Mouse (Mus musculus) right cerebral cortex, adult 2 months (tissue): Measurements from ENCODE around the gene Limd2.
"Not testable (repeated sequence)": the region's sequence is repeated elsewhere in the genome, so short reads cannot be mapped to it uniquely, and the experiment has no call there.

ENCODE experiments used
- DNase-seq, 2 experiments: peaks; one replicate each; pipeline ENCODE4 v3.0.0; 2021 to 2022; ENCODE audit warnings: low spot score in 2 of 2

The Limd2 gene

DNA sequence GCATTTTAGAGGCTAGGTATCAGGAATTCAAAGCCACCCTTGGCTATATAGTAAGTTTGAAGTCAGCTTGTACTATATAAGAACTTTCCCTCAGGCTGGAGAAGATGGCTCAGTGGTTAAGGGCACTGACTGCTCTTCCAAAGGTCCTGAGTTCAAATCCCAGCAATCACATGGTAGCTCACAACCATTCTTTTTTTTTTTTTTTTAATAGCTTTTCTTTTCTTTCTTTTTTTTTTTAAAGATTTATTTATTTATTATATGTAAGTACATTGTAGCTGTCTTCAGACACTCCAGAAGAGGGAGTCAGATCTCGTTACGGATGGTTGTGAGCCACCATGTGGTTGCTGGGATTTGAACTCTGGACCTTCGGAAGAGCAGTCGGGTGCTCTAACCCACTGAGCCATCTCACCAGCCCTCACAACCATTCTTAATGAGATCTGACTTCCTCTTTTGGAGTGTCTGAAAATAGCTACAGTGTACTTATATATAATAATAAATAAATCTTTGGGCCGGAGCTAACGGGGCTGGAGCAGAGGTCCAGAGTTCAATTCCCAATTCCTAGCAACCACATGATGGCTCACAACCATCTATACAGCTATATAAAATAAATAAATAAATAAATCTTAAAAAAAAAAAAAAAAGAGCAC lies 33.8 kb downstream of the Limd2 start:
- not testable (repeated sequence) for DNase-seq

DNA sequence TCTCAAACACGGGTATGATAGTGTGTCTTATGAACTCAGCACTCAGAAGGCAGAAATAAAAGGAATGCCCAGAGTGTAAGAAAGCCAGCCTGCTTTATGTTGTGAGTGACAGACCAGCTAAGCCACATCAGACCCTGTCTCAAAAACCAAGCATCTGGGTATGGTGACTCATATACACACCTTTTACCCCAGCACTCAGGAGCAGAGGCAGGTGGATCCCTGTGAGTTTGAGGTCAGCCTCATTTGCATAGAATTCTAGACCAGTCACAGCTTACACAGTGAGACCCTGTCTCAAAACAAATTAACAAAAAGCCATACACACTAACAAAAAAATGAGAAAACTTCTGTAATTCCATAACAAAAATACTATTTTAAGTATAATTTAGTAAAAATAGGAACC lies 34.8 kb downstream of the Limd2 start:
- no peak for DNase-seq

DNA sequence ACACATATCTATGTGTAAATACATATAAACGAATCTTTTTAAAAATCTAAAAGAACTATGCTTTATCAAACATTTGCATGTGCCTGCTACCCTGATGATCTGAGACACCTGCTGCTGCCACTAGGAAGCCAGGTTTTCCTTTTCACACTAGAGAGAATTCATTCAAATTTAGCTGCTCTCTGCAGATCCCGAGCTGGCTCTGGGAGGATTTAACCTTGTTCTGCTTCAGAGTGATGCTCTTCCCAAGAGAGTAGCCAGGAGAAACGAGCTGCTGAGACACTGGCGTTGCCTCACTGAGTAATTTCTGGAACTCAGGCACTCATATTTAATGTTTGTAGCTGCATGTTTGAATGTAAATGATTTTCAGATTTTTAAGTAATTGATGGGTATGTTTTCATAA lies 35.9 kb downstream of the Limd2 start:
- no peak for DNase-seq

DNA sequence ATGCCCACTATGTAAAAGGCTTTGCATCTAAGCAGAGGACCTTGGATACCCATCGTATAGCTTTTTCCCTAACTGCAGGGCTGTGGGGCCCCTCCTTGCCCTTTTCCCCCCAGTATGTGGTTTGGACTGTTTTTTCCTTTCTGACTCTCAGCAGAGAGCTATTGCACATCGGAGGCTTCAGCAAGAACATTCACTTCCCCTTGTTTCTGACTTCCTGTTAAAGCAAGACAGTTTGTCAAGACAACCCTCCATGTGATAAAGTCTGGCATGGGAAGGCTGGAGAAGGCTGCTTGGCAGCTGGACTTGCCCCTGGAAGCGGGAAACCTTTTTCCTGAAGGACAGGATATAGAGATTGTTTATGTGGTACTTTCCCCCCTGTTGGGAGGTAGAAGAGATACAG lies 37.9 kb downstream of the Limd2 start:
- DNase-seq = no peak

DNA sequence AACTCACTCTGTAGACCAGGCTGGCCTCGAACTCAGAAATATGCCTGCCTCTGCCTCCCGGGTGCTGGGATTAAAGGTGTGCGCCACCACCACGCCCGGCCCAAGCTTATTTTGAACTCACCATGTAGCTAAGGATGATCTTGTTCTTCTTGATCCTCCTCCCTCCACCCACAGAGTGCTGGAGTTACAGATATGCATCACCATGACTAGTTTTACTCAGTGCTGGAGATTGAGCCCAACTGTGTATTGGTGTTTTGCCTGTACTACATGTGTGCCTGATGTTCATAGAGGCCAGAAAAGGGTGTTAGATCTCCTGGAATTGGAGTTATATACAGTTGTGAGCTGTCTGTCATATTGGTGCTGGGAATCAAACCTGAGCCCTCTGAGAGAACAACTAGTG lies 38.4 kb downstream of the Limd2 start:
- no peak for DNase-seq

DNA sequence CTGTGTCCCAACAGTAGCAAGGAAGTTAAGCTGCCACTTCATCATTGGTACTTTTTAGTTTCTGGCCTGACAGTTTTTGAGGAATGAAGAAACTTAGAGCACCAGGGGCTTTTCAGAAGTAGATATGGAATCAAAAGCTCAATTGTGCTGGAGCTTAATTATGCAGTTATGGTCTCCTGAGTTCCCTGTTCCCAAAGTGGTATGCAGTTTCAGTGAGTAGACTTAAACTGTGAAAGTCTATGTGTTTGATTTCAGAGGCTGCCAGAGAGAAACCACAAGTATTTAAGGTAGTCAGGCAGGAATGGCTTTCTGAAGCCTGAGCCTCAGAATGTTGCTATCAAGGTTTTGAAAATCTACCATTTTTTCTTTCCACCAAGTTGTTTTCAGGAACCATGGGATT lies 49.0 kb downstream of the Limd2 start:
- DNase-seq = no peak
